Mouse (Mus musculus): ENCODE results near the gene Daam2.

GRCm38 (mm10) chr17:49430136-49430535 is 134.0 kb downstream of the Daam2 start:
- TF ChIP-seq CTCF (IDR thresholded peaks at IDR 0.05; ENCODE audit: insufficient read depth, low read length) (no peak), POLR2A (IDR thresholded peaks at IDR 0.05; ENCODE audit: borderline replicate concordance, extremely low read depth, low read depth, low read length) (no peak)
